Comparison of ENCODE assay signal across 8 mouse cellular contexts in genomic region chr1:53977806-53978513, GRCm38 (mm10).
DNase-seq lines count a peak whose midpoint lies in the region; ATAC-seq and TF ChIP-seq lines count a peak whose summit lies in the region.
"Had no signal": no experiment of that assay in that cellular context is flagged by ENCODE, and none has a peak within 500 bp of the region (broad histone marks: within the 10 kb centered on the region; RNA-seq: fewer than 3 reads in every experiment).

No protein-coding gene starts in this region.

- H3K4me2 ChIP-seq in neural tube, embryonic 11.5 days (ENCODE audit: low read depth): no peak overlapping the region
- H3K4me2 ChIP-seq in kidney, postnatal 0 days (ENCODE audit: low read length): peak overlapping the region; percentile 2; the same call in 1 of the 2 replicates
- no peak overlapping the region for H3K4me2 ChIP-seq in stomach, embryonic 16.5 days (ENCODE audit: low read depth, low read length)

- no peaks in the 10 kb centered on the region for H3K27me3 ChIP-seq in neural tube, embryonic 11.5 days (ENCODE audit: control insufficient read depth, insufficient read depth, low read length)
- no peaks in the 10 kb centered on the region for H3K27me3 ChIP-seq in kidney, postnatal 0 days (ENCODE audit: insufficient read depth, low read length)
- H3K27me3 ChIP-seq in stomach, embryonic 16.5 days (ENCODE audit: control insufficient read depth, insufficient read depth, low read length): no peaks in the 10 kb centered on the region

- ATAC-seq in neural tube, embryonic 11.5 days (ENCODE audit: insufficient read depth, low FRiP score, low TSS enrichment): no peak
- ATAC-seq in granulocyte monocyte progenitor cell, adult 5-6 weeks (replicated peaks; ENCODE audit: poor library complexity, severe bottlenecking): peak; percentile 82
- ATAC-seq in kidney, postnatal 0 days (replicated peaks; ENCODE audit: low FRiP score, low read depth): 0 out of 2 replicates have a peak, but pooled peaks have one; percentile 12
- peak; percentile 42 for ATAC-seq in stomach, embryonic 16.5 days (ENCODE audit: insufficient read depth, low FRiP score)

- H3K9me3 ChIP-seq in neural tube, embryonic 11.5 days (ENCODE audit: control insufficient read depth, low read length): no peaks in the 10 kb centered on the region
- H3K9me3 ChIP-seq in kidney, postnatal 0 days (replicated peaks; ENCODE audit: low read length): no peaks in the 10 kb centered on the region
- no peaks in the 10 kb centered on the region for H3K9me3 ChIP-seq in stomach, embryonic 16.5 days (replicated peaks; ENCODE audit: control insufficient read depth, low read length)
- H3K9me3 ChIP-seq: midbrain, embryonic 10.5 days had no signal

- no peak for DNase-seq in neural tube, embryonic 11.5 days (ENCODE audit: low spot score)
- DNase-seq in neural tube, embryonic 10.5 days (ENCODE audit: extremely low spot score, low spot score): no peak
- DNase-seq in kidney, postnatal 0 days (ENCODE audit: low spot score): peak; percentile 25
- no peak for DNase-seq in right cerebral cortex, adult 2 months (ENCODE audit: low spot score in 2 of 2)
- DNase-seq in ovary, postnatal 14 days (ENCODE audit: low spot score): no peak

- H3K4me3 ChIP-seq in neural tube, embryonic 11.5 days (ENCODE audit: low read depth, low read length): no peak overlapping the region
- H3K4me3 ChIP-seq in kidney, postnatal 0 days (replicated peaks; ENCODE audit: low read depth, low read length): peak overlapping the region; percentile 8; the same call in 1 of the 2 replicates
- no peak overlapping the region for H3K4me3 ChIP-seq in stomach, embryonic 16.5 days (replicated peaks; ENCODE audit: low read length)
- H3K4me3 ChIP-seq: midbrain, embryonic 10.5 days had no signal

- TF ChIP-seq CTCF in kidney, postnatal 0 days (IDR thresholded peaks at IDR 0.05; ENCODE audit: low read depth): no peak

- no peaks in the 10 kb centered on the region for H3K36me3 ChIP-seq in neural tube, embryonic 11.5 days (ENCODE audit: control insufficient read depth, insufficient read depth, low read length)
- H3K36me3 ChIP-seq in kidney, postnatal 0 days (ENCODE audit: insufficient read depth, low read length): no peaks in the 10 kb centered on the region
- no peaks in the 10 kb centered on the region for H3K36me3 ChIP-seq in stomach, embryonic 16.5 days (ENCODE audit: control insufficient read depth, insufficient read depth, low read length)
- H3K36me3 ChIP-seq: midbrain, embryonic 10.5 days had no signal

- 0 out of 2 replicates have a peak overlapping the region, but pooled peaks have one; percentile 56 for H3K27ac ChIP-seq in neural tube, embryonic 11.5 days (ENCODE audit: low read depth, low read length)
- peak overlapping the region; percentile 80 for H3K27ac ChIP-seq in kidney, postnatal 0 days
- peak overlapping the region; percentile 43 for H3K27ac ChIP-seq in stomach, embryonic 16.5 days (ENCODE audit: low read length)
- H3K27ac ChIP-seq: midbrain, embryonic 10.5 days had no signal

- no peaks in the 10 kb centered on the region for H3K4me1 ChIP-seq in neural tube, embryonic 11.5 days (ENCODE audit: control insufficient read depth, insufficient read depth, low read length)
- H3K4me1 ChIP-seq in kidney, postnatal 0 days (replicated peaks; ENCODE audit: insufficient read depth, low read length): no peaks in the 10 kb centered on the region
- no peaks in the 10 kb centered on the region for H3K4me1 ChIP-seq in stomach, embryonic 16.5 days (ENCODE audit: control insufficient read depth, insufficient read depth, low read length)
- H3K4me1 ChIP-seq: midbrain, embryonic 10.5 days had no signal

- no peak overlapping the region for H3K9ac ChIP-seq in neural tube, embryonic 11.5 days (ENCODE audit: low read length)
- 0 out of 2 replicates have a peak overlapping the region, but pooled peaks have one; percentile 13 for H3K9ac ChIP-seq in kidney, postnatal 0 days (ENCODE audit: low read depth, low read length)
- H3K9ac ChIP-seq in stomach, embryonic 16.5 days (ENCODE audit: low read length): no peak overlapping the region

- WGBS in neural tube, embryonic 11.5 days: 86% methylated on average over 8 of the region's 8 CpGs
- WGBS in kidney, postnatal 0 days: 55% methylated on average over 8 of the region's 8 CpGs
- 44% methylated on average over 8 of the region's 8 CpGs for WGBS in stomach, embryonic 16.5 days
